Mouse (Mus musculus): ENCODE measurements at regions not wholly inside any gene's neighbourhood (a gene's known extent, or its start where the extent isn't known, plus 50 kb on each side); places are given as distances from the start of the nearest gene placed in this dataset.
A peak's percentile ranks its signal among the peaks of the same experiment; 100 is the strongest.
"Not testable (repeated sequence)": the region's sequence is repeated elsewhere in the genome, so short reads cannot be mapped to it uniquely, and the experiment has no call there.

- ATAC-seq (replicated peaks; ENCODE audit: low FRiP score, poor library complexity, severe bottlenecking): not testable (repeated sequence)
These were observed 140.2 kb downstream of the Pls3 start for GRCm38 (mm10) chrX:75734628-75735302.

DNA sequence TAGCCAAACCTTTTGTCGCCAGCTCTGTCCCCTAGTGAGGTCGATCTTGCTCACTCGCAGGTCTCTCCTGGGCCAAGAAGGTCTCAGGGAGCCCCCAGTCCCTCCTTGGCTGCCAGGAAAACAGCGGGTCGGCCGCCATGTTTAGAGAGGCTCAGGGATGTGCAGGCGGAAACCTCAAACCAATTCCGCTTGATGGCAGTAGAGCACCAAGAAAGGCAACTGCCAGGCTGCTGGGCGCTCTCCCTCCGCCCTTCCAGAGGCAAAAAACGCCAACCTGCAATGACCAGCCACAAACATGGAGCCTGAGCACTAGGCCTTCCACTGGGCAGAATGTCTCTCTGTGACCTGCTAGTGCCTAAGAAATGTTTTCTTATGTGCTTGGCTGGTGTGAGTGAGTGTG, 141.3 kb downstream of the Pls3 start:
- ATAC-seq (replicated peaks; ENCODE audit: low FRiP score, poor library complexity, severe bottlenecking): not testable (repeated sequence)

DNA sequence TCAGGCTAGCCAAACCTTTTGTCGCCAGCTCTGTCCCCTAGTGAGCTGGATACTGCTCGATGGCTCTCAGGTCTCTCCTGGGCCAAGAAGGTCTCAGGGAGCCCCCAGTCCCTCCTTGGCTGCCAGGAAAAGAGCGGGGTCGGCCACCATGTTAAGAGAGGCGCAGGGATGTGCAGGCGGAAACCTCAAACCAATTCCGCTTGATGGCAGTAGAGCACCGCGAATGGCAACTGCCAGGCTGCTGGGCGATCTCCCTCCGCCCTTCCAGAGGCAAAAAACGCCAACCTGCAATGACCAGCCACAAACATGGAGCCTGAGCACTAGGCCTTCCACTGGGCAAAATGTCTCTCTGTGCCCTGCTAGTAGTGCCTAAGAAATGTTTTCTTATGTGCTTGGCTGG, 145.2 kb downstream of the Pls3 start:
- not testable (repeated sequence) for ATAC-seq (replicated peaks; ENCODE audit: low FRiP score, poor library complexity, severe bottlenecking)

DNA sequence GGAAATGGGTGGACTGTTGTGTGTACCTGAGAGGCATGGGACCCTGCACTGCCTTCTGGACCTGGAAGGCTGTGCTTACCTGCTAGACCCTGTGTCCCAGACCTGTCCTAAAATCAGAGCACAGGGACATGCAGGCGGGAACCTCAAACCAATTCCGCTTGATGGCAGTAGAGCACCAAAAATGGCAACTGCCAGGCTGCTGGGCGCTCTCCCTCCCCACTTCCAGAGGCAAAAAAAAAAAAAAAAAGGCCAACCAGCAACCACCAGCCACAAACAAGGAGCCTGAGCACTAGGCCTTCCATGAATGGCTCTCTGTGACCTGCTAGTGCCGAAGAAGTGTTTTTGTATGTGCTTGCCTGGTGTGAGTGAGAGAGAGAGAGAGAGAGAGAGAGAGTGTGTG, 146.5 kb downstream of the Pls3 start:
- no peak for ATAC-seq (replicated peaks; ENCODE audit: low FRiP score, poor library complexity, severe bottlenecking)

DNA sequence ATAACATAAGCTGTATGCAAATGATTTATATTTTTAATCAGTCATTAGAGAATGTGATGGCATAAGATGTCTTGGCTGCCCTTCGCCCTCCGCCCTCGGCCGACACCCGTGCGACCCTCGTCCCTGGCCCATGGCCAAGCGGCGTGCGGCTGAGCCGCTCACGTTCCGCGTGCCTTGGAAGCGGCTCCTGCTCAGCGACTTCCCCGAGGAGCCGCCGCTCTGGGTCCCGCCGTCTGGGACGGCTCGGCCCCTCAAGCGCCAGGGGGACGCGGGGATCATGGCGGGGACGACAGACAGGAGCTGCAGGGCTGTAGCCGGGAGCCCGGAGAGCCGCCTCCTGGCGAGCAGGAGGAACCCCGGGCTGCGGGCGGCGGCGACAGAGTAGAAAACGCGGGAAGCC, 145.5 kb upstream of the Rab39b start:
- ATAC-seq (replicated peaks; ENCODE audit: low FRiP score, poor library complexity, severe bottlenecking): not testable (repeated sequence)

DNA sequence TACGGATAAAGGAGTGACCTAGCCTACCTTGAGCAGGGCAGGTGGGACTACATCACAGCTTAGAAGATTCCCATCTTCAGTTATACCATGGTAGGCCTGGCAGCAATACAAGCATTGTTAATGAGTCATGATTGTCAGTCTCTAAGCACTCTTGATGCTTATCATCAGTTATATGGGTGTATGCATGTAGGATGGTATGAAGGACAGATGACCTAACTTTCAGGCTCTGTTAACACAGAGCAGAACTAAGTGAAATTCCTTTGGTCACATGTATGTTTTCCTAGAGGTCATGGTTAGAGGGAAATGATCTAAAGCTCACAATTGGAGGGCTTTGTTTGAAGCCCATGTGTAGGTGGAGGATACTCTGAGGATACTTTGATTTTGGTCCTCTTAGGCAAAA, 121.9 kb upstream of the Rab39b start:
- no peak for ATAC-seq (replicated peaks; ENCODE audit: low FRiP score, poor library complexity, severe bottlenecking)

- not testable (repeated sequence) for ATAC-seq (replicated peaks; ENCODE audit: low FRiP score, poor library complexity, severe bottlenecking)
These were observed 97.2 kb upstream of the Rab39b start for GRCm38 (mm10) chrX:75675271-75675670.

GRCm38 (mm10) chrX:75673920-75674665, 96.1 kb upstream of the Rab39b start:
- peak; percentile 97 for ATAC-seq (replicated peaks; ENCODE audit: low FRiP score, poor library complexity, severe bottlenecking)

GRCm38 (mm10) chrX:75673586-75673919, 95.5 kb upstream of the Rab39b start:
- ATAC-seq (replicated peaks; ENCODE audit: low FRiP score, poor library complexity, severe bottlenecking): no peak

DNA sequence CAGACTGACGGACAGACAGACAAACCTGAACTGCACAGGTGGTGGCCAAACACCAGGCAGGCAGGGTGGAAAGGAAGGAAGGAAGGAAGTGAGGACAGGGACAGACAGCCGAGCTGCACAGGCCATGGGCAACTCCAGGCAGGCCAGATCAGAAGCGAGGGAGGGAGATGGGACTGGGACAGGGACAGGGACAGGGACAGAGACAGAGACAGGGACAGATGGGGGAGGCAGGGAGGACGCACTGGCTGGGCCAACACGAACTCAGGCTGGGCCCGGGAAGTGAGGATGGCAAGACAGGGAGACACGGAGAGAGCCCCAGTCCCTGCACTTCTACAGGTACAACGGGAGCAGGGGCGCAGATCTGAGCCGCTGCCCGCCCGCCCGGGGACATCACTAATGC, 94.9 kb upstream of the Rab39b start:
- ATAC-seq (replicated peaks; ENCODE audit: low FRiP score, poor library complexity, severe bottlenecking): no peak

- no peak for ATAC-seq (replicated peaks; ENCODE audit: low FRiP score, poor library complexity, severe bottlenecking)
These were observed 89.6 kb upstream of the Rab39b start for GRCm38 (mm10) chrX:75667636-75668035.

DNA sequence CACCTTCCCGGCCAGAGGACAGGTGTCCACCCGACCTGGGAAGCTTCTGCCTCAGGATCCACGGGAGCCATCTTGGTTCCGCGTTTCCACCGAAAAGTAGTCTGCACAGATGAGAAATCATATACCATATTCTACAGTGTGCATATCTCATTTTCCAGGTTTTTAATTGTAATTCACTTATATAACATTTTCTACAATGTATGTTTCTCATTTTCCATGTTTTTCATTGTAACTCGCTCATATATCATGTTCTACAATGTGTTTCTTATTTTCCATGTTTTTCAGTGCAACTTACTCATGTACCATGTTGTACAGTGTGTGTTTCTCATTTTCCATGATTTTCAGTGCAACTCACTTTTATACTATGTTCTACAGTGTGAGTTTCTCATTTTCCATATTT, 65.4 kb upstream of the Rab39b start:
- ATAC-seq (replicated peaks; ENCODE audit: low FRiP score, poor library complexity, severe bottlenecking): no peak
